Mouse (Mus musculus): ENCODE measurements around the gene Btbd3. TPM values are rescaled to one million over a fixed set of nuclear protein-coding genes. Genes with fewer than 3 reads are reported as not detected.

The Btbd3 gene
- polyA plus RNA-seq, 1 experiment: 4.4 TPM

DNA sequence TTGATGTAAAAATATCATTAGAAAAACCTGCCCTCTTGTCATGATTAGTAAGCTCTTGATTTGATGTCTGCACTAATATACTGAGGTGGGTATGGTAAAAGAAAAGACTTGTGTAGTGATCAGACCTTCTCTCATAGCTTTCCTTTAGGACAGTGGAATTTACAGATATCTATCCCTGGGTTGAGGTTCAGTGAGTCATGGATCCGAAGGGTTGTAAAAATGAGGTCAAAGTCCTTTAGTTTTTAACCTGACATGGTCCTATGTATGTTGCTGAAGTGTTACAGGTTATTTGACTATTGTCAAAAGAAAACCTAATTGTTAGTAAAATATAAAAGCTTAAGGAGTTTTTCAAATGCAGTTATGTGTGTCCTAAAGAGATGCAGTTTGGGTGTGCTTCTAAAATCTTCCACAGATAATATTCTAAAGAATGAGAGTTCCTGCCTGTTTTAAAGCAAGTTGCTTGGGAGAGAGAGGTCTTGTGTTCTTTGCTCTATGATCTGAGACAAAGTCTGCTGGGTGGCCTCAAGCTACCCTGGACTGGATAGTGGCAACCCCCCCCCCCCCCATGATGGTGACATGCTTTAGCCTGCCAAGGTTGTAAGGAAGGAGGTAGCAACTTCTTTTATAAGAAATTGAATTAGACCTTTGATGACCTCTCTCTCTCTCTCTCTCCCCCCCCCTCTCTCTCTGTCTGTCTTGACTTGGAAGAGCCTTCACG, 234.5 kb downstream of the Btbd3 start:
- TF ChIP-seq POLR2A (IDR thresholded peaks at IDR 0.05; ENCODE audit: borderline replicate concordance, low read depth, low read length): no peak
- no peak for TF ChIP-seq CTCF (IDR thresholded peaks at IDR 0.05; ENCODE audit: low read depth, low read length)
- Histone ChIP-seq H3K4me3 (ENCODE audit: insufficient read depth, low read length) (no peak overlapping the region), H3K27ac (ENCODE audit: insufficient read depth, low read depth, low read length) (no peak overlapping the region), H3K4me1 (ENCODE audit: control insufficient read depth, insufficient read depth, low read length) (no peaks in the 10 kb centered on the region)

DNA sequence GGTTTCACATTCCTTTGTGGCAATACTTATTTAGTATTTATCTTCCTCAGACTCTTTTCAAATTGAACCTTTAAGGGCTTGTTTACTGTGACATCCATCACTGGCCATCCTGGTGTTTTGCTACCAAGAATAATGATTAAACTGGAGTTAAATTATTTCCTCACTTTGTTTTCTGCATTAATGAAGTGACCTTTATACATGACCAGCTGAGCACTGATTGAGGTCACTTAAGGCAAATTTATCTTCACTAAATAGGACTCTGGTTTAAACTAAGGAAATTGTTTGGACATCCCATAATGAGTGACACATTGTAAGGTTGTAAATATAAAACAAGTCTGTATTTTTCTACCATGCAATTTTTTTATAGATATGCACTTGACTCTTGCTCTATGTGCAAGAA, 235.8 kb downstream of the Btbd3 start:
- Histone ChIP-seq H3K27ac (ENCODE audit: insufficient read depth, low read depth, low read length) (no peak overlapping the region), H3K4me3 (ENCODE audit: insufficient read depth, low read length) (no peak overlapping the region), H3K4me1 (ENCODE audit: control insufficient read depth, insufficient read depth, low read length) (no peaks in the 10 kb centered on the region)
- TF ChIP-seq POLR2A (IDR thresholded peaks at IDR 0.05; ENCODE audit: borderline replicate concordance, low read depth, low read length): no peak
- no peak for TF ChIP-seq CTCF (IDR thresholded peaks at IDR 0.05; ENCODE audit: low read depth, low read length)

DNA sequence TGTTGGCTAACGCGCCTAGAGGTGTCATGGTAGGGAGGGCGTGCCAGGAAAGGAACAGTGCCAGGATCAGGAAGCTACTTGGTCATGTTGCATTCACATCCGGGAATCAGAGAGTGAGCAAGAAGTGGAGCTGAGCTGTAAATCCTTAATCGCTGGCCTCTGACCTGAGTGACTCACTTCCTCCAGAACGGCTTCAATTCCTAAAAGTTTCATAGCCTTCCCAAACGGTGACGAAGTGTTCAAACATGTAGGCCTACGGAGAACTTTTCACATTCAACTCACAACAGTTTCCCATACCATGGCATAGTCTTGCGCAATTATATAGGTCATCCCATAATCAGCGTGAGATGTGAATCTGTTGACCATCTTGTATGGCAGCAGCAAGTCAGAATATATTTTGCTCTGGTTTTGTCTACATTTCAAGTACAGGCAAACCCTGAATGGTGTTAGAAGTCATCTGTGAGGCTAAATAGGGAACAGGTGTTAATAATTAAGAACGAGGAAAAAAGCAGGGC, 247.6 kb downstream of the Btbd3 start:
- no peak overlapping the region for H3K27ac ChIP-seq (ENCODE audit: insufficient read depth, low read depth, low read length)
- TF ChIP-seq POLR2A (IDR thresholded peaks at IDR 0.05; ENCODE audit: borderline replicate concordance, low read depth, low read length): no peak
- no peak for TF ChIP-seq CTCF (IDR thresholded peaks at IDR 0.05; ENCODE audit: low read depth, low read length)
- no peak overlapping the region for H3K4me3 ChIP-seq (ENCODE audit: insufficient read depth, low read length)
- H3K4me1 ChIP-seq (ENCODE audit: control insufficient read depth, insufficient read depth, low read length): no peaks in the 10 kb centered on the region

DNA sequence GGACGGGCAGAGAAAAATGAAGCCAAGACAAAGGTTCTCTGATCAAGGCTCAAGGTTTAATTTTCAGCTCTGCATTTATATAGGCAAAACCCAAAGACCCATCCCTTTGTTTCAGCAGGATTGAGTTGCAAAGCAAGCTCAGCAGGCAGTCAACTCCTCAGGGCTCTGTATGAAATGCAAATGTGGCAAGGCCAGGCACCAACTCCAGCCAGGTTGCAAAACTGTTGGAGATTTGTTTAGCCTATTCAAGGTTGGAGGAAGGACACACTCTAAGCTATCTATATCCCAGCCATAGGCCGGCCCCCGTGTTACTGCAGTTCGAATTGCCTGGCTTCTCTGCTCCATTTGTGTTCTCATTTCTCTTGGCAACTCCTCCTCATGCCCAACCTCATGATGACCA, 259.2 kb downstream of the Btbd3 start:
- H3K4me1 ChIP-seq (ENCODE audit: control insufficient read depth, insufficient read depth, low read length): no peaks in the 10 kb centered on the region
- no peak overlapping the region for H3K4me3 ChIP-seq (ENCODE audit: insufficient read depth, low read length)
- H3K27ac ChIP-seq (ENCODE audit: insufficient read depth, low read depth, low read length): no peak overlapping the region
- TF ChIP-seq POLR2A (IDR thresholded peaks at IDR 0.05; ENCODE audit: borderline replicate concordance, low read depth, low read length) (no peak), CTCF (IDR thresholded peaks at IDR 0.05; ENCODE audit: low read depth, low read length) (no peak)

DNA sequence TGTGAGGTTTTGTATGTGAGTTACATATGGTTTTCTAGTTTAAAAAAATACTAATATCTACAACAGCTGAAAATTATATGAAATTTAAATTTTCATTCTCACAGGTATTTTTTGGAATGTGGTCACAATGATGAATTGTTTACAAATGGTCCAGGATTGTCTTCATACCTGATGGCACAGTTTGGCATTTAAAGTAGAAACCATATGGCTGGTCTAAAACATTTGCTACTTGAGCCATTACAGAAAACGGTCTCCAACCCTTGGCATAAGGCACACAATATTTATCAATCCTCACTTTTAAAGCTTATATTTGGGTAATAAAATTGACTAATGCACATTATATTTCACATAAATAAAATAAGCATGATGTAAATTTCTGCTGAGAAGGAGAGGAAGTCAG, 272.1 kb downstream of the Btbd3 start:
- Histone ChIP-seq H3K4me1 (ENCODE audit: control insufficient read depth, insufficient read depth, low read length) (no peaks in the 10 kb centered on the region), H3K4me3 (ENCODE audit: insufficient read depth, low read length) (no peak overlapping the region), H3K27ac (ENCODE audit: insufficient read depth, low read depth, low read length) (no peak overlapping the region)
- TF ChIP-seq CTCF (IDR thresholded peaks at IDR 0.05; ENCODE audit: low read depth, low read length) (no peak), POLR2A (IDR thresholded peaks at IDR 0.05; ENCODE audit: borderline replicate concordance, low read depth, low read length) (no peak)

DNA sequence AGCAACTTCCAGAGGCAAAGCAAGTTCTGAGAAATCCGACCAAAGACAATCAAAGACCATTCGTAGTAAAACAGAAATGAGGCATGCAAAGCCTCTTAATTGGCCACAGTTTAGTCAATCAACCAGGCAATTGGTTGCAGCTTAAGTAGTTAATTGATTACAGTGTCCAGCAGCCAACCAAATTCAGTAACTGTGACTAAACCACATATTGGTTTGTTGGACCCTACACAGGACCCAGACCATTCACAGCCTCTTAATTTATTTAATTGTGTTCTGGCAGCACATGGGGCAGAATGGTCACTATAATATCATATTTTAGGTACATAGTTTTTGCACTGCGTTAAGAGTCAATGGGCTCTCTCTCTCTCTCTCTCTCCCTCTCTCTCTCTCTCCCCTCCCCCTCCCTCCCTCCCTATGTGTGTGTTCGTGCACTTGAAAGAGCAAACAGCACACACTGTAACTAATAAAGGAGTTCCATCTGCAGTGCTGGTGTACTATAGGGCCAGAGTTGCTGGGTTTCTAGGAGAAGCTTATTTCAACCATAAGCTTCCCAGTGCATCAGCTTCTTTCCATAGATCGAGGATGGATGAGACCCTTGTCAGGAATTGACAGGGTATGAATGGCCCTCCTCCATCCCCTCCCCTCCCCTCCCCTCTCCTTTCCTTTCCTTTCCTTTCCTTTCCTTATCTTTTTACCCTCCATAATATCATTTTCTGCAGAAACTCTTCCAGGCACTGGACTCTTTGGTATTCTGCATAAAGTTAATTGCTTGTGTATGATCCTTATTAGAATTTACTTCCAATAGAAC, 275.0 kb downstream of the Btbd3 start:
- no peak for TF ChIP-seq POLR2A (IDR thresholded peaks at IDR 0.05; ENCODE audit: borderline replicate concordance, low read depth, low read length)
- no peak for TF ChIP-seq CTCF (IDR thresholded peaks at IDR 0.05; ENCODE audit: low read depth, low read length)
- Histone ChIP-seq H3K4me3 (ENCODE audit: insufficient read depth, low read length) (no peak overlapping the region), H3K4me1 (ENCODE audit: control insufficient read depth, insufficient read depth, low read length) (no peaks in the 10 kb centered on the region), H3K27ac (ENCODE audit: insufficient read depth, low read depth, low read length) (no peak overlapping the region)

DNA sequence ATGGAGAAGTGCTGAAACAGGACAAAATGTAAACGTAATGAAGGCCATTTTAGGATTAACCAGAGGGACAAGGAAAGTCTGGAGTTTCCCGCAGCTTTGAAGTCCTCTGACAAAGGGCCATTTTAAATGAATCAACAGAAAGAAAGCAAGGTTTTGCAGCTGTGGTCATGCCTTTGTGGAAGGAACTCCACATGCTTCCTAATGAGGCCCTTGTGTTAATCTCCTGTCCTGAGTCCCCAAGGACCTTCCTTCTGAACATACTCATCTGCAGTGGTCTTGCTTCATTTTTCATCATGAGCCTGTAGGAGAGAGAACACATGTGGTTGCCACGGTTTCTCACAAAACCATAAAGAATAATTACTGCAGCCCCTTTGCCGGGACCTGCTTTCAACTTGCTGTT, 275.6 kb downstream of the Btbd3 start:
- no peak overlapping the region for H3K27ac ChIP-seq (ENCODE audit: insufficient read depth, low read depth, low read length)
- no peak for TF ChIP-seq POLR2A (IDR thresholded peaks at IDR 0.05; ENCODE audit: borderline replicate concordance, low read depth, low read length)
- no peak for TF ChIP-seq CTCF (IDR thresholded peaks at IDR 0.05; ENCODE audit: low read depth, low read length)
- H3K4me1 ChIP-seq (ENCODE audit: control insufficient read depth, insufficient read depth, low read length): no peaks in the 10 kb centered on the region
- H3K4me3 ChIP-seq (ENCODE audit: insufficient read depth, low read length): no peak overlapping the region

DNA sequence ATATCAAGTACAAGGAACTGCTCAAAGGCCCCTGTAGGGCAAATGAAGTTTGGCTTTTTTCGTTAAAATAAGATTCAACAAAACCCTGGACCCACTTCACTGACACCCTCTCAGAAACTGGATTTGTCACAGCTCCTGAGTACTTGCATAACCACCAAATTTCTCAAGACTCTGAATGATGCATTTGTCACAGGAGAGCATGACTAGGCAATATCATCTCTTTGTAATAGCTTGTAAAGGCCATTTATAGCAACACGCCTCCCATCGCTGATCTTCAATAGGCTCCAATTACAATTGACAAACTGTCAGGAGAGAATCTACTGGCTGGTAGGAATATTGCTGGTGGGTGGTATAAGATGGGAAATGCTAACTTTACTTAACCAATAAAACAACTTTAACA, 283.3 kb downstream of the Btbd3 start:
- TF ChIP-seq CTCF (IDR thresholded peaks at IDR 0.05; ENCODE audit: low read depth, low read length) (no peak), POLR2A (IDR thresholded peaks at IDR 0.05; ENCODE audit: borderline replicate concordance, low read depth, low read length) (no peak)
- Histone ChIP-seq H3K27ac (ENCODE audit: insufficient read depth, low read depth, low read length) (no peak overlapping the region), H3K4me1 (ENCODE audit: control insufficient read depth, insufficient read depth, low read length) (no peaks in the 10 kb centered on the region), H3K4me3 (ENCODE audit: insufficient read depth, low read length) (no peak overlapping the region)

DNA sequence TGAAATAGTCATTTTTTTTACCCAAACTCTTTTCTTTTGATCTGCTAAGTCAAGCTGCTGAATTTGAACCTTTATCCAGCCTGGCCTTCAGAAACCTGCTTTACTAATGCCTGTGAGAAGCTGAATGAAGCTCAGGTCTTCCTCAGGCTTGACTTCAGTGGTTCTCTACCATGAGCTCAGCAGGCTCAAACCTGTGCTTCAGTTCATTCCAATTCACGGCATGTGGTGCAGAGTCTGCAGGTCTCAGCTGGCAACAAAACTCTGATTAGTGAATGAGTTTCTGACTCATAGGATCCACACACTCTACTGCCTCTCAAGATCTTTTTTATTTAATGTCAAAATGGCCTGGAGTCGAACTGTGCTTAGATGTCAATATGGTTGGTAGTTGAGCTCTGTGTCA, 292.6 kb downstream of the Btbd3 start:
- Histone ChIP-seq H3K4me1 (ENCODE audit: control insufficient read depth, insufficient read depth, low read length) (no peaks in the 10 kb centered on the region), H3K4me3 (ENCODE audit: insufficient read depth, low read length) (no peak overlapping the region), H3K27ac (ENCODE audit: insufficient read depth, low read depth, low read length) (no peak overlapping the region)
- no peak for TF ChIP-seq POLR2A (IDR thresholded peaks at IDR 0.05; ENCODE audit: borderline replicate concordance, low read depth, low read length)
- TF ChIP-seq CTCF (IDR thresholded peaks at IDR 0.05; ENCODE audit: low read depth, low read length): no peak

DNA sequence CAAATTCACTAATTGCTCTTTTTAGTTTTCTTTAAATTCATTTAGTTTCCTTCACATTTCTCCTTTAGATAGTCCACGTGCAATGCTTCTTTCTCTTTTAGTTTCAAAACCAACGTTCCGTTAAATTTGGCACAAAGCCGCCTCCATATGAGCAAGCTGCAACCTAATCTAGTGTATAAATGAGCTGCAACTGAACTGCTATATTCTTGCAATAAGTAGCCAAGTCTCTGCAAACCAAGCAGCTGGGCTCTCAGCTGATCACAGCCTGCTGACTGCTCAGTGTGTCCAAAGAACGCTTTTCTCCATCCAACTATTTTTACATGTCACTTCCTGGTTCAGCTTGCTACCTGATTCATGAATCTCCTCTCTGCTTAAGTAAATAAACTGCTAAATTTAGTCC, 295.2 kb downstream of the Btbd3 start:
- TF ChIP-seq CTCF (IDR thresholded peaks at IDR 0.05; ENCODE audit: low read depth, low read length) (no peak), POLR2A (IDR thresholded peaks at IDR 0.05; ENCODE audit: borderline replicate concordance, low read depth, low read length) (no peak)
- Histone ChIP-seq H3K4me1 (ENCODE audit: control insufficient read depth, insufficient read depth, low read length) (no peaks in the 10 kb centered on the region), H3K4me3 (ENCODE audit: insufficient read depth, low read length) (no peak overlapping the region), H3K27ac (ENCODE audit: insufficient read depth, low read depth, low read length) (no peak overlapping the region)

Measured in bone marrow macrophage, adult 2 months (primary cell).